Mouse (Mus musculus): Measurements from ENCODE around the gene Tmem167b. TPM values are rescaled to one million over a fixed set of nuclear protein-coding genes. Genes with fewer than 3 reads are reported as not detected.

Tmem167b gene
- polyA plus RNA-seq, 1 experiment from 2014 or later: 28.2 TPM

DNA sequence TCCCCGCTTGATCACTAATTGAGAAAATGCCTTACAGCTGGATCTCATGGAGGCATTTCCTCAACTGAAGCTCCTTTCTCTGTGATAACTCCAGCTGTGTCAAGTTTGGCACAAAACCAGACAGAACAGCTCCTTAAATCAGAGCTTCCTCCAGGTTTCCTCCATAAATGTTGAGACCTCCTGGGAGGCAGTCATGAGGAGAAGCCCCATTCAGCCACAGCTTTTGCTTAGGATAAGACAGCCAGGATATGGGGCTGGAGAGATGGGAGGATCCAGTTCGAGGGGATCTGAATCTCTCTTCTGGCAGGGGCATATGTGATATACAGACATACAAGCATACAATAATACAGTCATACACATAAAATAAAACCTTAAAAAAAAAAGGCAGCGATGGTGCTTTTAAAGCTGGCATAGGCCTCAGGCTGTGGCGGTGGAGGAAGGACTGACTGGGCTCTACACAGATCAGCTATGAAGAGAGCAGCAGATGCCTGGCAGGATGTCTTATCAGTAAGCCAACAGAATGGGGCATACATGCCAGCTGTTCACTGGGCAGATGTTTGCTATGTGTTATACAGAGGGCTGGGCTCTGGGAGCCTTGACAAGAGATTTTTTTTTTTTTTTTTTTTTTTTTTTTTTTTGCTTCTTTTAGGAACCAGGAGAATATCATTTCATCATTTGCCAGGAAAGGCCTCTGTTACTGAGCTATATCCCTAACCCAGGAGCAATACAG lies 53.4 kb downstream of the Tmem167b start:
- Histone ChIP-seq H3K36me3 (no peaks in the 10 kb centered on the region), H3K4me3 (no peak overlapping the region), H3K9me3 (no peaks in the 10 kb centered on the region), H3K4me2 (no peak overlapping the region), H3K9ac (no peak overlapping the region), H3K27ac (replicated peaks) (no peak overlapping the region), H3K27me3 (replicated peaks) (0 out of 2 replicates have a peak, but pooled peaks cover 8% of the 10 kb centered on the region), H3K4me1 (0 out of 2 replicates have a peak, but pooled peaks cover 3% of the 10 kb centered on the region)
- ATAC-seq (ENCODE audit: extremely low read depth, insufficient number of reproducible peaks, low FRiP score, low TSS enrichment): no peak
- 73% methylated on average over 4 of the region's 4 CpGs for WGBS

Small RNA genes lying within 50 kb of the gene (microRNA-seq; reads per million reads assigned to microRNA genes)
- gene Gm22860: not detected

Other genes with a start within 250 kb of the Tmem167b start
- gene Mybphl, start 197.6 kb downstream of the Tmem167b start, polyA plus RNA-seq (2015; fragmentation: Nextera tagmentation; extraction: Ambion mirVana): 40.7 and 45.8 TPM in 2 replicates
- 24.4 and 25.4 TPM in 2 replicates for gene Psrc1, start 178.6 kb downstream of the Tmem167b start, polyA plus RNA-seq (2015; fragmentation: Nextera tagmentation; extraction: Ambion mirVana)
- 2.1 and 3.1 TPM in 2 replicates for gene Celsr2, start 146.9 kb downstream of the Tmem167b start, polyA plus RNA-seq (2015; fragmentation: Nextera tagmentation; extraction: Ambion mirVana)
- 78.2 and 91.4 TPM in 2 replicates for gene Sars, start 117.3 kb downstream of the Tmem167b start, polyA plus RNA-seq (2015; fragmentation: Nextera tagmentation; extraction: Ambion mirVana)
- not detected in 2 replicates for gene 1700013F07Rik, start 28.3 kb downstream of the Tmem167b start, polyA plus RNA-seq (2015; fragmentation: Nextera tagmentation; extraction: Ambion mirVana)
- gene 5330417C22Rik, start 25.9 kb downstream of the Tmem167b start, polyA plus RNA-seq (2015; fragmentation: Nextera tagmentation; extraction: Ambion mirVana): 0.70 and 1.0 TPM in 2 replicates
- gene Taf13, start 9.2 kb upstream of the Tmem167b start, polyA plus RNA-seq (2015; fragmentation: Nextera tagmentation; extraction: Ambion mirVana): 27.0 and 29.0 TPM in 2 replicates
- 7.0 and 7.7 TPM in 2 replicates for gene Wdr47, start 28.8 kb upstream of the Tmem167b start, polyA plus RNA-seq (2015; fragmentation: Nextera tagmentation; extraction: Ambion mirVana)
- gene Clcc1, start 91.4 kb upstream of the Tmem167b start, polyA plus RNA-seq (2015; fragmentation: Nextera tagmentation; extraction: Ambion mirVana): 43.5 and 46.4 TPM in 2 replicates
- 25.4 and 27.1 TPM in 2 replicates for gene Gpsm2, start 159.8 kb upstream of the Tmem167b start, polyA plus RNA-seq (2015; fragmentation: Nextera tagmentation; extraction: Ambion mirVana)
- gene Aknad1, start 177.2 kb upstream of the Tmem167b start, polyA plus RNA-seq (2015; fragmentation: Nextera tagmentation; extraction: Ambion mirVana): 0.07 TPM in 1 of 2 replicates, not detected in the other

Measured in heart, embryonic 13.5 days (tissue).